Mouse (Mus musculus) cortical plate, adult 2 months (tissue): Measurements from ENCODE around the gene 2610301B20Rik.
"Not testable (repeated sequence)": the region's sequence is repeated elsewhere in the genome, so short reads cannot be mapped to it uniquely, and the experiment has no call there.

Source experiments
- CTCF ChIP-seq: fragments of 200-500 bp; IDR thresholded peaks from 2 replicates; pipeline ENCODE4 v1.5.1; 2011; ENCODE audit warnings: mild to moderate bottlenecking, control low read depth, low read length; ENCODE audit not compliant: insufficient read depth; ENCODE audit errors: extremely low read depth
- POLR2A ChIP-seq: fragments of 200-500 bp; IDR thresholded peaks from 2 replicates; pipeline ENCODE4 v1.6.1; 2011; ENCODE audit warnings: mild to moderate bottlenecking, low read length, control low read depth; ENCODE audit not compliant: insufficient read depth; ENCODE audit errors: extremely low read depth

- not testable (repeated sequence) for TF ChIP-seq POLR2A, CTCF
Observed at GRCm38 (mm10) chr4:10911417-10911816, 37.1 kb downstream of the 2610301B20Rik start.
